Mouse (Mus musculus) kidney, adult 10 weeks (tissue): ENCODE results near the gene Tcf19. TPM values are rescaled to one million over a fixed set of nuclear protein-coding genes. Genes with fewer than 3 reads are reported as not detected.

Experiments used
- polyA plus RNA-seq: library from polyadenylated mRNA; stranded (reverse); fragments of 350-450 nt; fragmentation: Illumina TruSeq; extraction: RNeasy Lipid Tissue Mini Kit (QIAGEN cat#74804); gene quantifications from one replicate; pipeline ENCODE4 v1.2.3, GENCODE M21; 2014; ENCODE audit warnings: low read depth, low replicate concordance

Gene Tcf19
- polyA plus RNA-seq: 1.1 TPM

DNA sequence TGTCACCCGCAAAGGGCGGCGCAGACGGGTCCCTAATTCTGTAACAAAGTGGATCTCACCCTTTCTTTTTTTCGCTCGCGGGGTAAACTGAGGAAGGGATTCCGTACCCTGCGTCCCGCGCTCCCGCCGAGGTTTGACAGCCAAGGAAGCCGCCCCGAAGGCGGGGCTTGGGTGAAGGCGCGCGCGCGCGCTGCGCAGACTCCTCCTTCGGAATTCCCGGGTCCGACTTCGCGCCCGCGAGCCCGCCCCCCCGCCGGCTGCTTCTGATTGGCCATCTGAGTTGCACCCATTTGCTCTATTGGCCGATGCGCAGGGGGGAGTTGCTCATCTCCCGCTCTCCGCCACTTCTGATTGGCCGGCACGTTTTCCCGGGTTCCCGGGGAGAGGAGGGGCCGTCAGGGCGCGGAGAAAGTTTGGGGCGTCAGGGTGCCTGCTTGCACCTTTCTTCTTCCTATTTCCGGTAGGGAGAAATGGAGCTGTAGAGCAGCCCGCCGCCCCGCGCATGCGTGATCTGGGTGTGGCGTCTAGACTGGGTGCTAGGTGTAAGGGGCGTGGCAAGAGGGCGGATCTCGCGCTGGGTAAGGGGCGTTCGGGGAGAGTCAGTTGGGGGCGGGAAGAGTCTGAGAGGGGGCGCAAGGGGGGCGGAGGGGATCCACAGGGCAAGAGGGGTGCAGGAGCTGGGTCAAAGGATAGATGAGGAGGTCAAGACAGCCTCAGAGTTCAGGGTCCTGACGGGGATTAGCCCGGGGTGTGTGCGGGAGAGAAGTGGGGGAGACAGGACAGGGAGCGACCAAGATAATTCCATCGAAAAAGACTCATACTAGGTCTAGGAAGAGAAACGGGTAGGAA is at the start of gene Tcf19, which contains the start of gene Cchcr1:
Gene Tcf19, minus strand, starts transcription at position 173 of the 849 bp plus-strand sequence.
Gene Cchcr1, plus strand, starts transcription at position 449 of the 849 bp plus-strand sequence.

DNA sequence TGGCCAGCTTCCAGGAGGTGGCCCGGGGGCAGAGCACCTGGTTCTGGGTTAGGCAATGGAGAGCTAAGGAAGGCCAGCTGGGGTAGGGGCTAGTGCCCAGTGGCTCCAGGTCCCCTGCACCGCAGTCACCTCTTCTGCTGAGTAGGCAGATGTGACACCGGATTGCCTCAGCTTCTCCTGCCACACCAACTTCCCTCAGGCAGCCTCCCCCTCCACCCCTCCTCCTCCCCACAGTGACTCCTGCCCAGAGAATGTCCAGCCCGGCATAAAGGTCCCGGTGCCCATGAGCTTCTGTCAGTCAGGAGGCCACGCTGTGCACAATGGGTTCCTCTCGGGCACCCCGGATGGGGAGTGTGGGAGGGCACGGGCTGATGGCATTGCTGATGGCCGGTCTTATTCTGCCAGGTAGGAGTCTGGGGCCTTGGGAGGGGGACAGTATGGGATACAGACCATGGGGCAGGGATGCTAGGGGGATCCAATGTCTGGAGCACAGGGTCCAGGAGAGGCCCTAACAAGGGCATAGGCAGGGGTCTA is 35.3 kb upstream of the Tcf19 start, which contains the start of gene Cdsn:
Gene Cdsn, plus strand, starts transcription at position 248 of the 534 bp plus-strand sequence.

DNA sequence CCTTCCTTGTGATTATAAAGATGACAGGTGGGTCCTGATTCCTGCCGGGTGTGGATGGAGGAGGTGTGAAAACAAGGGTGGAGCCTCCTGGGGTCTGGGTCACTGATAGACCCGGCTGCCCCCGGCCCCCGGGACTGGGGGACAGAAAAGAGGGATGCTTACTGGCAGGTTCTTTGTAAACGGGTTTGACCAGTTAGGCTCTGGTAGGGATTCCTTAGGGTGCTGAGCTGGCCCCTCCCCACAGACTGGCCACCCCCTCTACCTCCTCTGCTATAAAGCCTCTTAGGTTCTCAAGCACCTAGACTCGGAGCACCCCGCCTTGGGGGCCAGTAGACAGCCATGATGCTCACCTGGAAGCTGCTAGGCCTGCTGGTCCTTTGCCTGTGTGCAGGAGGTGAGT is 16.3 kb upstream of the Tcf19 start, which contains the start of gene Psors1c2:
Gene Psors1c2, plus strand, starts transcription at position 301 of the 400 bp plus-strand sequence.

DNA sequence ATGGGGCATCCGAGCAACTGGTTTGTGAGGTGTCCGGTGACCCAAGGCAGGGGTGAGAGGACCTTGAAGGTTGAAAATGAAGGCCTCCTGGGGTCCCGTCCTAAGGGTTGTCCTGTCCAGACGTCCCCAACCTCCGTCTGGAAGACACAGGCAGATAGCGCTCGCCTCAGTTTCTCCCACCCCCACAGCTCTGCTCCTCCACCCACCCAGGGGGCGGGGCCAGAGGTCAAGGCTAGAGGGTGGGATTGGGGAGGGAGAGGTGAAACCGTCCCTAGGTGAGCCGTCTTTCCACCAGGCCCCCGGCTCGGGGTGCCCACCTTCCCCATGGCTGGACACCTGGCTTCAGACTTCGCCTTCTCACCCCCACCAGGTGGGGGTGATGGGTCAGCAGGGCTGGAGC is 10.8 kb downstream of the Tcf19 start, which contains the start of gene Pou5f1:
Gene Pou5f1, plus strand, starts transcription at position 243 of the 400 bp plus-strand sequence.

DNA sequence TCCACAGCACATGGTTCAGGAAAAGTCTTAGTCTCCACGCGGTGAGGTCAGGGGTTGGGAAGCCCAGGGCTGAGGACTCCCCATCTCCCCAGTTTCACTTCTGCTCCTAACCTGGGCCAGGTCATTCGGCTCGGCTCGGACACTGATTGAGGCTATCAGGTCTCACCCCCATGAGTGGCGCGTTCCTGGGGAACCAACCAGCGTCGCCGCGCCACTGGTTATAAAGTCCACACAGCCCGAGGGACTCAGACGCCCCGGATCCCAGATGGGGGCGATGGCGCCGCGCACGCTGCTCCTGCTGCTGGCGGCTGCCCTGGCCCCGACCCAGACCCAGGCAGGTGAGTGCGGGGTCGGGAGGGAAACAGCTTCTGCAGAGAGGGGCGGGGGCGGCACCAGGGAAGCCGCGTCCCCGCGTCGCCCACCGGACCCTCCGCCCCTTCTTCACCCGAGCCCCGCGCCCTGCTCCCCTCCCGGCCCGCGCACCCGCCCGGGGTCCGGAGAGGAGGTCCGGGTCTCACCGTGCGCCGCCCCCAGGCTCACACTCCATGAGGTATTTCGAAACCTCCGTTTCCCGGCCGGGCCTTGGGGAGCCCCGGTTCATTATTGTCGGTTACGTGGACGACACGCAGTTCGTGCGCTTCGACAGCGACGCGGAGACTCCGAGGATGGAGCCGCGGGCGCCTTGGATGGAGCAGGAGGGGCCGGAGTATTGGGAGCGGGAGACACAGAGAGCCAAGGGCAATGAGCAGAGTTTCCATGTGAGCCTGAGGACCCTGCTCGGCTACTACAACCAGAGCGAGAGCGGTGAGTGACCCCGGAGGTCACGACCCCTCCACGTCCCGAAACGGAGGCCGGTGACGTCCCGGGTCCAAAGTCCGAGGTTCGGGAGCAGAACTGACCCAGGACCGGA is 46.5 kb downstream of the Tcf19 start, which contains the start of gene H2-Q10:
Gene H2-Q10, plus strand, starts transcription at position 248 of the 910 bp plus-strand sequence.

Other genes with a start within 250 kb of the Tcf19 start
- gene H2-Q1, start 196.4 kb downstream of the Tcf19 start, polyA plus RNA-seq: 0.28 TPM
- gene H2-Q2, start 174.6 kb downstream of the Tcf19 start, polyA plus RNA-seq: 4.2 TPM
- 13.7 TPM for gene H2-Q4, start 137.2 kb downstream of the Tcf19 start, polyA plus RNA-seq
- gene H2-Q6, start 92.0 kb downstream of the Tcf19 start, polyA plus RNA-seq: 21.9 TPM
- gene H2-Q7, start 77.7 kb downstream of the Tcf19 start, polyA plus RNA-seq: 4.7 TPM
- 0.44 TPM for gene H2-Q10, start 46.7 kb downstream of the Tcf19 start, polyA plus RNA-seq
- gene Pou5f1, start 10.8 kb downstream of the Tcf19 start, polyA plus RNA-seq: not detected
- 0.85 TPM for gene Cchcr1, start 276 bp upstream of the Tcf19 start, polyA plus RNA-seq
- not detected for gene Psors1c2, start 16.4 kb upstream of the Tcf19 start, polyA plus RNA-seq
- not detected for gene Cdsn, start 35.3 kb upstream of the Tcf19 start, polyA plus RNA-seq
- not detected for gene 2300002M23Rik, start 50.6 kb upstream of the Tcf19 start, polyA plus RNA-seq
- gene Sfta2, start 84.7 kb upstream of the Tcf19 start, polyA plus RNA-seq: not detected
- gene Gm9573, start 109.8 kb upstream of the Tcf19 start, polyA plus RNA-seq: not detected
- gene Mucl3, start 126.9 kb upstream of the Tcf19 start, polyA plus RNA-seq: not detected
- 1.1 TPM for gene Vars2, start 150.8 kb upstream of the Tcf19 start, polyA plus RNA-seq
- 1.7 TPM for gene Gtf2h4, start 156.9 kb upstream of the Tcf19 start, polyA plus RNA-seq
- 7.2 TPM for gene Ddr1, start 187.8 kb upstream of the Tcf19 start, polyA plus RNA-seq